Mouse (Mus musculus): ENCODE measurements around the gene Pigg.
"Not testable (repeated sequence)": the region's sequence is repeated elsewhere in the genome, so short reads cannot be mapped to it uniquely, and the experiment has no call there.

Gene Pigg

DNA sequence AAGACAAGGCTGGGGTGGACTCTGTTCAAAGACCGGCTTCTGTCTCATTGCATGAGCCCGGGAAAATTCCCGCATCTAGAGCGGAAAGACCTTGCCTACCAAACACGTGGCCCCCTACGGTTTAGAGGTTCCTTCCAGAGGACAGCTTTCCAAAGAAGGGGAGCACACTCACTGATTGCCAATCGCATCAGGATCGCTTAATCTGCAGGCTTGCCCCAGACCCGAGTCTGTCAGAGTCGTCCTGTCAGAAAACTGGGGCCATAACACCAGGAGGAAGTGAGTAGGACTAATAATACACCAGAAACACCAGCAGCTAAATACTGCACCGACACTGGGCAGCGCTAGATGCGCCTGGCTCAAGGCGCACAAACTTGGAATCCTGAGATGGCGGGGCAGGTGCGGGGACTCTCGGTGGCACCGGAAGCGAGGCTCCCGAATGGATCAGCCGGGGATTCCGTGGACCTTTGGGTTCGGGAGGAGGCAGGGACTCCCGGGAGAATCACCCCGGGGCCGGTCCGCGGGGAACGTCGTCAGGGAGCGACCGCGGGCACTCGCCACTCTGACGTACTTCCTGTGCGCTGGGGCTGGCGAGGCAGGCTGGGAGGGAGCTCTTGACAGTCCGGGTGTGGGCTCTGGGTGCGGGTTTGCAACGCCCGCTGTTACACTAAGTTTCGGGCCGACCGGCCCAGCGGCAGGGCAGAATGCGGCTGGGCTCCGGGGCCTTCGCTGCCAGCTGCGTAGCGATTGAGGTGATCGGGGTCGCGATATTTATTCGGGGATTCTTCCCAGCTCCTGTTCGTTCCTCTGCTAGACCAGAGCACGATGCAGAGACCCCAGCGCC is at the start of gene Pigg:
Gene Pigg, plus strand, starts transcription at position 386 of the 841 bp plus-strand sequence.
- DNase-seq, result peak; percentile 94

DNA sequence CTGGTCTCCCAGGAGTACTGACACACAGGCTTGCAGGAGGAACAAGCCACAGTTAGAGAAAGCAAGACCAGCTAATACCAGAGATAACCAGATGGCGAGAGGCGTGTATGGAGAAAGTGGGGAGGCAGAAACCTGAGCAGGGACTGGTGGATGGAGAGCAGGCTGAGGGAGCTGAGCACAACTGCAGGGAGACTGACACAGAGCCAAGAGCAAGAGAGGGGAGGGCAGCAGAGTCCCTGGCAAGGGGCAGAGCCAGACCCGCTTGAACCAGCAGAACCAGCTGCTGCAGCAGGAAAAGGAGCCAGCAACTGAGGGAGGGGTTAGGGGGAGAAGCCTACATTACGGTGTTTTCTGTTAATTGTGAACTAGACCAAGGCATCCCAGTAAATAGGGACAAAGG is 49.7 kb upstream of the Pigg start:
- peak; percentile 73 for DNase-seq

DNA sequence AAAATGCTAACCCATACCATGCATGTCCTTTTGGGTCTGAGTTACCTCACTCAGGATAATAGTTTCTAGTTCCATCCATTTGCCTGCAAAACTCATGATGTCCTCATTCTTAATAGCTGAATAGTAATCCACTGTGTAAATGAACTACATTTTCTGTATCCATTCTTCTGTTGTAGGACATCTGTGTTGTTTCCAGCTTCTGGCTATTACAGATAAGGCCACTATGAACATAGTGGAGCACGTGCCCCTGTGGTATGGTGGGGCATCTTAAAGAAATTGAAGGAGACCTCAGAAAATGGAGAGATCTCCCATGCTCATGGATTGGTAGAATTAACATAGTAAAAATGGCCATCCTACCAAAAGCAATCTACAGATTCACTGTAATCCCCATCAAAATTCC is 48.6 kb upstream of the Pigg start:
- DNase-seq, result not testable (repeated sequence)

DNA sequence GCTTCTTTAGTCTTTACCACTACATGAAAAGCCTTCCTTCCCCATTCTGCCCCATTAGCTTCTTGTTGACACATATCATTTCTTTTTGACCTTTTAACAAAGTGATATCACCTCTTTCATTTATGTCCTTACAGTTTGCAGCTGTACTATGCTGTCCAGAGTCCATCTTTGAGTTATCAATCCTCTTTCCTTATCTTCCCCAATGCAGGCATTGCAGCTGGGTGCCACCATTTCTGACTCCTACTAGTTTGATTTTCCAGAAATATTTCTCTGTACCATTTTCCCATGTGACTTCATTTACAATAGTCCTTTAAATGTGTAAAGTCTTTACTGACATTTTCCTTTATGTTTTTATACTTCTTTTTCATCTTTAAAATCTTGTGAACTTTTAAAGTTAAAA is 45.4 kb upstream of the Pigg start:
- no peak for DNase-seq

DNA sequence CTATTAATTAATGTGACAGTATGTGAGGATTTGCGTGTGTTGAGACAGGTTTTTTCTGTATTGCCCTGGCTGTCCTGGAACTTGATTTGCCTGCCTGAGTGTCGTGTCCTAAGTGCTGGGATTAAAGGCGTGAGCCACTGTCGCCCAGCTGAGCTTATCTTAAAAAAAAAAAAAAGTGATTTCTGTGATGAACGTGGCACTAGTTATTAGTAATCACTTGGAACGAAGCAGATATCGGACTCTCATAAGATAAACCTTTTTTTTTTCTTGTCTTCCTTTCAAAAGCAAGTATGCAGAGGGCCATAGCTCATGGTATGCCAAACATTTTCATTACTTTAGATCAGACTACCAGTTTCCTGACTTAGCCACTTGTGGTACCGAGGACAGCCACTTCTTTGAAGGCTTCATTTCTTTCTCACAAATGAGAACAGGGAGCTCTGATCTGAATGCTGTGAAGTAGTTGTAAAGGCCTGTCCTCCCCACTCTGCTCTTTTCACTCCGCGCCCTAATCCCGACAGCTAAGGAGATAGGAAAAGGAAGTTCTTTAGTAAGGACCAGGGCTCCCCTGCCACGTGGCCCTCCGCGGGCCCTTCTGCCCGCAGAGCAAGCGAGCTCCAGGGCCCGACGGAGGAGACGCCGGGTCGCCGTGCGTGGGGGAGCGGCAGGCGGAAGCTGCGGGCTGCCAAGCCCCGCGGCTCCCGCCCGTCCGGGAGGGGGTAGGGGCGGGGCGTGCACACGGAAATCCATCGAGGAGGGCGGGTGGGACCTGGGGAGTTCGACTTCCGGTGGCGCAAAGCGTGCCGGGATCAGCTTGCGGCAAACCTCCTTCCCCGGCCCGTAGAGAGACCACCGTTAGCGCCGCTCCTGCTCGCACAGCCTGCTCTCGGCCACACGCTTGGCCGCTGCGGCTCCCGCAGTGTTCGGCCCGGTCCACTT is 44.0 kb upstream of the Pigg start, which contains the start of gene Dr1:
Gene Dr1, plus strand, starts transcription at position 771 of the 936 bp plus-strand sequence.
- peak; percentile 94 for DNase-seq

DNA sequence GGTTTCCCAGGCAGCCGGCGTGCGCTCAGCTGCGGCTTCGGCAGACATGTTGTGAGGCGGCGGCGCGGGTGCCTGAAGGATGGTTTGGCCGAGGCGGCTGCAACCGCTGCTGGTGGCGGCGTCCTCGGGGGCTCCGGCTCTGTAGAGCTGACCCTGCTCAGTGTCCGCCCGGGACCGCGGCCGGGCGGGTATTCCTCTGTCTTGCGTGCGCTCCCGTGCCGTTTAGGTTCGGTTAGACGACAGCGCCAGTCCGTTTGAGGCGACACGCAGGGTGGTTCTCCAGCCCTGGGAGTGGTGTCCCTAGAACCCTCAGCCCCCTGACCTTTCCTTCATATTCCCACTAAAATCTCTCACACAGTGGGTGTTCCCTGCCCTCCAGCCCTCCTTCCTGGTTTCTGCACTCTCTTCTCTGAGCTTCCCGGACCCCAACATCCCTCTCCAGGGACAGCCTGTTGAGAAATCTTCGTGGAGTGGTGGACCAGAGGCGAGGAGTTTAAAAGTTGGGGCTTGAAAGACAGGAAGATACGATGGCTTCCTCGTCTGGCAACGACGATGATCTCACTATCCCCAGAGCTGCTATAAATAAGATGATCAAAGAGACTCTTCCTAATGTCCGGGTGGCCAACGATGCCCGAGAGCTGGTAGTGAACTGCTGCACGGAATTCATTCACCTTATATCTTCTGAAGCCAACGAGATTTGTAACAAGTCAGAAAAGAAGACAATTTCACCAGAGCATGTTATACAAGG is 43.2 kb upstream of the Pigg start:
- DNase-seq, result no peak

DNA sequence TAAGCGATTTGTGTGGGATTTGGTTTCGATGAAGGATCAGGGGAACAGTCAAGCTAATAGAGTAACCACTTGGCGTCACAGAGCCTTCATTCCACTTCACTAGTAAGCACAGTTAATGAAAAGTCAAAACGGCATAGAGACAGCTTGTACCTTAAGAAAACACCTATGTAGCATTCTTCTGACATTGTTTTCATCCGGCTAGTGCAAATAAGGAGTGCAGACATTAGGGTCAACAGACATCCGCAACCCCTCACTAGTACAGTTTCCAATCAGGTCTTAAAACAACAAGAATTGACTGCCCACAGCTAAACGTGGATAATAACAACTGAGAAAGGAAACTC is 42.6 kb upstream of the Pigg start:
- no peak for DNase-seq

DNA sequence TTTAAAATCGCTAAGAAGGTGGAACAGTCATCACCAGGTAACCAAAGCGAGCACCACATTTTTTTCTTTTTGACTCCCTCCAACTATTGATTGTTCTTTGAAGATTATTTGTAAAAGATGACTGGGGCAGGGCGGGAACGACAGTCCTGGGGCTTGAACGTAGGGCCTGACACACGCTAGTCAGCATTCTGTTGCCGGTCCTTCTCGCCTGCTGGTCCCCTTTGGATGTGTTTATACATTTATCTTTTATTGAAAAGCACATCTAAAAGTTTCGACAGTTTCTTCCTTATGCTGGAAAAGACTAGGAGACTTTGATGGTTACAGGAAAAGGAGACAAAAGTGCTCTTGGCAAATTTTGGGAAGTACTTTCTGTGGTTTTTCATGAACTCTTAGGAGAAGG is 42.0 kb upstream of the Pigg start:
- DNase-seq, result no peak

DNA sequence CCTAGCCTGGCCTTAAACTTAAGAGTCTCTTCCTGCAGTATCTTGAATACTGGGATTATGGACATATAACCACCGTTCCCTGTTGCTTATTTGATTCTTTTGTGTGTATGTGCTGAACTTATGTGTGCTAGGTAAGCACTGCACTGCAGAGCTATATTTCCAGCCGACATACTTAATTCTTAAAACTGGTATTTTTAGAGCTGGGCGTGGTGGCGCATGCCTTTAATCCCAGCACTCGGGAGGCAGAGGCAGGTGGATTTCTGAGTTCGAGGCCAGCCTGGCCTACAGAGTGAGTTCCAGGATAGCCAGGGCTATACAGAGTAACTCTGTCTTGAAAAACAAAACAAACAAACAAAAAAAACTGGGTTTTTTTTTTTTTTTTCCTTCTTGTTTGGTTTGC is 41.1 kb upstream of the Pigg start:
- DNase-seq, result not testable (repeated sequence)

DNA sequence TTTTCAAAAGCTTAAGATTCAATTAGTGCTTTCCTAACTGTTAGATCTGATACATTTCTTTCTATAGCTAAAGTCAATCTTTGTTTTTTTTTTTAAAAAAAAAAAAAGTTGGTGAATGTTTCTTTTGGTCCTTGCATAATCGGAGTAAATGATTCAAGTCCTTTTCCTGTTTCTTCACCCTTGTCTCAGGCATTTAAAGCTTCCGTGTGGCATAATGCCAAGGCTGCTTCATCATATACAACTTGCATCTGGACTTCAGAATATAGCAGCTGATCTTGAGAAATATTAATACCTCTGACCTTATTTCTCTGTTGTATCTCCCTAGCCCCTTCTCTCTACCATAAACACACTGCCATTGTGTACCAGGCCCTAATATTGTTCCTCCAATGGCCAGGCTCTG is 25.5 kb upstream of the Pigg start:
- DNase-seq, result no peak

DNA sequence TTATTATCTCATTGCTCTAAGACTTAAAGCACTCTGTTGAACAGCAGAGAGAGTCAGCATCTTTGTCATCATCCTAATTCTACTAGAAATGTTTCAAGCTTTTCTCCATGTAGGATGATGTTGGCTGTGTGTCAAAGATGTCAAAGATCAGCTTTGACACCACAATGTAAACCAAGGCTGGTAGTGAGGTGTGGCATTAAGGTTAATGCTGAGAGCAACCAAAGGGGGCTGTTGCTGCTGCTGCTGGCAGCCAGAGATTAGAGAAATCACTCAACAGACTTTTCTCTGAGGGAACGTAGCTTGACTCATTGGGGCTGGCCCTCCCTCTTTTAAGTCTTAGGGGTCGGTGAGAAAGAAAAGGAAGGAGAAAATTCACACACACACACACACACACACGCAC is 10.8 kb upstream of the Pigg start:
- DNase-seq, result no peak

DNA sequence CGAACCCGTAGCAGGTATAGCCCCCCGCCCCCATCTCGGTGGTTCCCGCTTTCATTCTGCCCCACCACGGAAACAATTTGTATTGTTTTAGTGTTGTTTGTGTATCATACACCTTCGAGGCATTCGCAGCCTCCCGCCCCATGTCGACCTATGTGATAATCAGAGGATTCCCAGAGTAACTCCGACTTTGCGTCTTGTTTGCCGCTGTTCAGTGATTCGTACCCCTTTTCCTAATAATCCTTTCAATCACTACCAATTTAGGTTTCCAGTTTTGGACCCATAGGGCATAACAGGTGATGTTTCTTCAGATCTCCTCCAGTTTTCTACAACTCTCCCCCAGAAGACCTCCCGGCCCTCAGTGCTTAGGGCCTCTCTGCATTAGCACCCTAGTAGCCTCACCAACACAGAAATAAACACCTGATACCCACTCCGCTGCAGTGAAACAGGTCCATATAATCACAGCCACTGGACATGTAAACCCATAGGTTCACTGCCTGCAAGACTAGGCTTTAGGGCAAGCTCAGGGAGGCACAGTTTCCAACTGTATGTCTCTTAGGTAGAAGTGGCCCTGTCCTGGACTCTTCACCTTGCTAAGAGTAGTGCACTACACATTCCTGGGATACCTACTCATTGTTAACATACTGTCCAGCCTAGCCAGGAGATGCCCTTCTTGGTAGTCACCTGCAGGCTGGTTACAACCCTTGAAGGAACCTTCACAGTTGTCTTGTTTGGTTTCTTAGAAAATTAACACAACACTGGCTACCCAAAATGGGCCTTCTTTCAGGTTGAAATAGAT is 854 bp downstream of the Pigg start:
- no peak for DNase-seq

DNA sequence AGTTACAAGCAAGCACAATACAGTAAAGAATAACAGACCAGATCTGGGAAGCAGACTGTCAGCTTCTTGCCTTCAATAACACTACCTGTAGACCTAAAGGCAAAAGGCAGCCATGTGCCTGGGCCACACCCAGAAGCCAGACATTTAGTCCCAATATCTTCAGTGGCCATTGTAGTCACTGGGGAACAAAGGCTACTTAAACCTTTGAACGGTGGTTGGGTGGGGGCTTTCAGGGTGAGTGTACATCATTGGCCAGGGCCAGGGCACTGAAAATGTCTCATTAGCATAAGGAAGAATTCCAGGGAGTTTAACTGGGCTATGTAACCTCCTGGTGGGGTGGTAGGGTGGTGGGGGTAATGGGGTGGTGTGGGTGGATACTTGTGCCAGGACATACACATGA is 18.6 kb downstream of the Pigg start:
- no peak for DNase-seq

DNA sequence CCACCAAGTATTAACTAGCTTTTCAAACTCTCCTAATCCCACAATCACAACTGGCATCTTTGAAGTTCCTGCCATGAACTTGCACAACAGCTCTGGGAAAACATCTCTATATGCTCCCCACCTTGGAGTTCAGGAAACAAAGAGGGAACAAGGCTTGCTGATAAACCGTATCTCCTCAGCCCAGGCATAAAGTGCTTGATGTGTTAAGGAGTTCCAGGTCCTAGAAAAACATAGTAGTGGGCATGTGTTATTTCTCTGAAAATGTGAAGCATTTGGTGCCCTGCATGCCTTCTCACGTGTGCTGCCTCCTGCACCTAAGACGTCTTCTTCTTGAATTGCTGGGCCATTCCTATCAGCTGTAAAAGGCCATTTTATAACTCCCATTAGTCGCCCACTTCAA is 25.0 kb downstream of the Pigg start:
- no peak for DNase-seq

DNA sequence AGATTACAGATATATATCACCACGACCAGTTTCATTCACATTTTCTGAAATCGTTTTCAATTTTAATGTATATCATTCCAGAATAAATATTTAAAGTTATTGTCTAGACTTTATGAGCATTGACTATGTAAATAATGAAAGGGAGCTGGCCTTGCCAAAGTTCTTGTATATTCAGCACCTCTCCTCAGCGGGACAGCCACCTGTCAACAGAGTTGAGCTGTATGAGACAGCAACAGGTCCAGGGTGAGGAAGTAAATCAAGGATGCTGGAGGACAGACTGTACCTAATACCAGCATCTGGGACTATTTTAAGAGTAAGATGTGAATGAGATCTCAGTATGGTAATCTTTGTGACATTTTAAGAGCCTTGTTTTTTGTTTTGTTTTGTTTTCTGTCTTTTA is 25.6 kb downstream of the Pigg start:
- no peak for DNase-seq

DNA sequence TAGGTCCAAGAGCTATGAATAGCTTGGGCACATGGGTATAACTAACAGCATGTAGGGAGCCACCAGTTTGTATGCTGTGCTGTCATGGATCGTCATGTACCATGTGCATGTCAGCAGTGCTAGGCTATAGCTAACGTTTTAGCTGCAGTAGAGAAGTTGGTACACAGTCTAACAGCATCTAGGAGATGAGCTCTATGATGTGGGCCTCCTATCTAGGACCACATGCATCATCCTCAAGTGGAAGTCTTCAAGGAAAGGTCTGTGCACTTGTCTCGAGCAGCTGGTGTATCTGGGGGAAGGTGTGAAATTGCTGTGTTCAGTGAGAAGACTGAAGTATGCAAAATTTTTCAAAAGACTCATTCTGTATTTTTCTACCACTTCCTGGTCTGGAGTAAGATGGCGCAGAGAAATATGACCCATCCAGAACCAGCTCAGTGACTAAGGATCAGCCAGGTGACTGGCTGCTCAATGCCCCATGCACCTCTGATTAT is 31.3 kb downstream of the Pigg start:
- no peak for DNase-seq

DNA sequence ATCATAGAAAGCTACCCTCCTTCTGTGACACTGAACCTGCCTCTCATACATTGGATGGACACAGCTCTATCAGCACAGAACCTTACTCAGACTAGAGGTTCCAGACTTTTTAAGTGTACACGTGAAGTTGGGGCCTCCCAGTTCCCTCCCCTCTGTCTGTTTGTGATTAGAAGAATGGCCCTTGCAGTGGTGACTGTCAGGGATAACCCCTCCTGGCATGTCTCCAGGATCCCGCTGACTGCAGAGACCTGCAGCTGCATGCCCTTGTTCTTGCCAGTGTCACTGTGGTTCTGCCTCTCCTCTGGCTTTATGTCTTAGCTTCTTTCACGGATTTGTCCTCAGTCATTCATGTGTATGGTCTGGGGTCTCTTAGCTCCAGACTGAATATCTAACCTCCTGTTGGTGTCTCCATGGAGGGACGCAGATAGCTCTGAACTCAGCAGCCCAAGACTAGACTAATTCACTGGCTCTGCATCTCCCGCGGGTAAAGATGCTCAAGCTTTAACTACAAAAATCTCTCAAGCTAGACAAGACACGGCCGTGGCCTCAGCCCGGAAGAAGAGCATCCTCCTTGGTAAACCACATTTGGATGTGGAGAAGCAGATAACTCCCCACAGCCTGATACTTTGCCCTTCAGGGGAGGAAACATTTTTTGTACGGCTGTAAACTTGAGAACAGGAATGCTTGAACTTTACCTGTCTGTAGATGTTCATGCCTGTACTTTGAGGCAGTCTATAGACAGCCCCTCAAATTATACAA is 33.1 kb downstream of the Pigg start:
- DNase-seq, result peak; percentile 10

DNA sequence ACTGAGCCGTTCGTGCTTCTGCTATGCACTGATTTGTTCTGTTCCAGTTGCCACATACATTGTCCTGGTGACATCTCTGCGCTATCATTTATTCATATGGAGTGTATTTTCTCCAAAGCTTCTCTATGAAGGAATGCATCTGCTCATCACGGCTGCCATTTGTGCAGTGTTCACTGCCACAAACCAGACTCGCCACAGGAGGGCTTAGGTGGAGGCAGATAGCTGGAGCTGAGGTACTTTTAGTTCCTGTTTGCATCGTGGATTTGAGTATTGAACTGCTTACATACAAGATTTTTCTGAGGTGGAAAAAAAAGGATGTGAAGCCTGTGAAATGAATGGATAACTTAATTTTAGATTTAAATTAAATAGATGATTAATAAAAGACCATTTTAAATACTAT is 35.4 kb downstream of the Pigg start:
- DNase-seq, result no peak

DNA sequence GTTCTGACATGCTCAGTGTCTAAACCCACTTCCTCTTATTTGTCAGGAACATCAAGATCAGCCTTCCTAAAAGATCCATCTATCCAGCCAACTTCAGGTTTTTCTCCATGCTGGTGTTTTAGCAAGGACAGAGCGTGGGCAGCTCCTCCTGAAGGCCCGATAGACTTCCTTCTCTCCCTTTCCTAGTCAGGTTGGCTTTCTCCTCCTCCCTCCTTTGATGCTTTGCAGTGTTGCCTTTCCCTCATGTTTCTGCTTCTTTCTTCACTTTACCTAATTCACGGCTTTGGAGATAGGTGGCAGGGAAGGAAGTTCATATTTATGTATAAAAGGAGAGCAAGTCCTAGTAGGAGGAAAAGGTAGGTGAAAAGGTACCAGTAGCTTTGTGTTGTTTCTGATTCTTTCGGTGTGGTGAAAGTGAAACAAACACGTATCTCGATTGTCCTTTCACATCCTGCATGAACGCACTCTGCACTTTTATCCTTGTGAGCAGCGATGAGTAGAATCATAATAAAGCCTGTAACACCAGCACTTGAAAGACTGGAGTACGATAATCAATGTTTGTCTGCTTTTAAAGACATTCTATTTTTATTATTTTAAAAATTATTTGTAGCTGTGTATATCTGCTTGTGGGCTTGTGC is 37.2 kb downstream of the Pigg start:
- DNase-seq, result no peak

DNA sequence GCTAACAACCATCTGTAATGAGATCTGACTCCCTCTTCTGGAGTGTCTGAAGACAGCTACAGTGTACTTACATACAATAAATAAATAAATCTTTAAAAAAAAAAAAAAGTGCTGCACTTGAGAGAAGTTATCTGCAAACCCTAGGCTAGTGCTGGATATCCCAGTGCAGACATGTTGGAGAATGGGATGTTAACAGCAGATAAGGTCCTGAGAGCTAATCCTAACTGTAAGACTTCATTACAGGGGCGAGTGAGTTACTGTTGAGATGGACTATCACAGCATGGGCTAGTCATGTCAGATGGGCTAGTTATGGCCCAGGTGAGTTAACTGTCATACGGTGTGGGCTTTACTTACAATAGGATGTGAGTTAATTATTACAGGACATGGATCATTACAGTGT is 41.6 kb downstream of the Pigg start:
- DNase-seq, result no peak

DNA sequence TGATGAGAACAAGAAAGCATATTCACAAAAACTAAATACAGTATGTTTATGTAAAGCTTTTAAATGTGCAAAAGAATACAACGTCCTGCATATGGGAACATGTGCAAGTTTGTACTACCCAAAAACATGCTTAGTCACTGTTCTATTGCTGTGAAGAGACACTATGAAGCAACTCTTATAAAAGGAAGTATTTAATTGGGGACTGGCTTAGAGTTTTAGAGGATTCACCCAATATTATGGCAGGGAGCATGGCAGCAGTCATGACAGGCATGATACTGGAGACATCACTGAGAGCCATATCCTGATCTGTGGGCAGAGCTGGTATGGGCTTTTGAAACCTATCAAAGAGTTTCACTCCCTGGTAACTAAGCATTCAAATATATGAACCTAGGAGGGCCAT is 45.5 kb downstream of the Pigg start:
- no peak for DNase-seq

Data from kidney, postnatal 10 days (tissue).